Mouse (Mus musculus) adrenal gland, adult 18-20 months (tissue): ENCODE measurements around the gene Cpped1. TPM values are rescaled to one million over a fixed set of nuclear protein-coding genes. Genes with fewer than 3 reads are reported as not detected.

ENCODE experiments used
- DNase-seq, 2 experiments: peaks; one replicate each; pipeline ENCODE4 v3.0.0; 2021 to 2022; ENCODE audit warnings: low spot score in 2 of 2
- total RNA-seq, 2 experiments: library from RNA; stranded (reverse); gene quantifications; 1 replicate in 1 of 2; 2 replicates in 1 of 2; pipeline ENCODE4 v1.2.3; 2021

Cpped1 gene
- total RNA-seq, 2 experiments from 2014 or later, result 40.6 to 45.4 TPM

DNA sequence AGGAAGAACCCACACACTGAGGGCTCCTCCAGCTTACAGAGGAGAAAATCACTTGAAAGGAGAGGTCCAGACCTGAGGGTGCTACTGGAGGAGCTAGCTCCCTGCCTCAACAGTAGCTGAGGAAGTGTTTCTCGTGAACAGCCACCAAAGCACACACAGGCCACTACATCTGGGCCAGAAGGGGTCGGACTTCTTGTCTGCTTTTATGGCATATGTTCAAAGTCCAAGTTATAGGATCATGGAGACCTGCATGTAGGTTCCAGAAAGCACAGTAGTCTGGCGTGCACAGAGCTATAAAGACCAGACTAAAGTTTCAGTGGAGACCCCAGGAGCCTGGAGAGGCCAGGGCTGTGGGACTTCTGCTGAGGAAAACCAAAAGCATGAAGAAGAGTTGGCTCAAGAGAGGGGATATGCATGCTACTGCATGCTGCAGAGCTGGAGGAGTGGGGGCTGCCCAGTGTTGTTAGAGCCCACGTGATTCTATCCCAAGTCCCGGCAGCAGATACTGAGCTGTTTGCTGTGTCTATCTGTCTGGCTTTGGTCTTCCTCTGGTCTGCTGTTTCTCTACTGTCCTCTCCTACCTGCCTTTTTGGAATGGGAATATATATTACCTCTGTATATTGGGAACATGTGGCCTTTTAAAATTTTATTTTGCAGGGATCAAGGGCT is 60.1 kb downstream of the Cpped1 start:
- DNase-seq, result no peak

DNA sequence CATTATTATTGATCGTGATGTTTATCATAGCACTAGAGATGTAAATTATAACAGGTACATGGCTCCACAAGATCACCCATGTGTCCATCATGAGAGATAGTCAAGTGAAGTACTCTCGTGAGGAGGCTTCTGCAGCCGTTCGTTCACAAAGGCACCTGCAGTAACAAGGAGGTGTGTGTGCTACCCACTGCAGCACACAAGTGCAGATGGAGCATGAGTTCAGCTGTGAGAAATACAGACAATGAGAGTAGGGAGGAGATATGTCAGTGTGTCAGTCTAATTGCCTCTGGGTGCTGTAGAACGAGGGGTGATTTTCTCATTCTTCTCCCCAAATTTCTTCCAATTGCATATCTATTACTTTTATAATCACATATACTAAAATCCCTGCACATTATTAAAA is 63.9 kb downstream of the Cpped1 start:
- no peak for DNase-seq

DNA sequence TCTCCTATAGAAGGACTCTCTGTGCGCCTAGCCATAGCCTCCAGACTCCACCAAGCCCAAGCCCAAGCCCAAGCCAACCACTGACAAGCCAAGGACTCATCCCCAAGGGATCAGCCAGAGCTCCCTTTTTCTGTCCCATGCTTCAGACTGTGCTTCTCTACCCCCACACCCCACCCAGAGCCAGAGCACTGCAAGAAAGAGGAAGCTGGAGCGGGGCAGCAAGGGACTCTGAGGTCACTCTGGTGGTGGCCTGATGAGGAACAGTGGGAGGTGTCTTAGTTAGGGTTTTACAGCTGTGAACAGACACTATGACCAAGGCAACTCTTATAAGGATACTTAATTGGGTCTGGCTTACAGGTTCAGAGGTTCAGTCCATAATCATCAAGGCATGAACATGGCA is 65.8 kb downstream of the Cpped1 start:
- DNase-seq, result no peak

DNA sequence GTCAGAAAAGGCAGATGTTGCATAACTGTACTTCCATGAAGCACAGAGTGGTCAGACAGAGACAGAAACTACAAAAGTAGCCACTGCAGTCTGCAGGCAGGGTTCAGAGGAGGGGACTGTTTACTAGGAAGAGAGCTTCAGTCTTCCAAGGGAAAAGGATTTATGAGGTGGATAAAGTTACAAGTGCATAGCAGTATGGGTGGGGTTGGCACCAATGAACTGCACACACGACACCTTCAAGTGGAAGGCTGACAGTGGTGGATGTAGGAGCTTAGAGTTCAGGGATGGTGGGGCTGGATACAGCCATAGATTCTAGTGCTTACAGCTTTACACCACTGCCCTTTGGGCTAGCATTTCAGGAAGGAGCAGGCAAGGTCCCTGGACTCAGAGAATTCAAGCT is 75.8 kb downstream of the Cpped1 start:
- no peak for DNase-seq

DNA sequence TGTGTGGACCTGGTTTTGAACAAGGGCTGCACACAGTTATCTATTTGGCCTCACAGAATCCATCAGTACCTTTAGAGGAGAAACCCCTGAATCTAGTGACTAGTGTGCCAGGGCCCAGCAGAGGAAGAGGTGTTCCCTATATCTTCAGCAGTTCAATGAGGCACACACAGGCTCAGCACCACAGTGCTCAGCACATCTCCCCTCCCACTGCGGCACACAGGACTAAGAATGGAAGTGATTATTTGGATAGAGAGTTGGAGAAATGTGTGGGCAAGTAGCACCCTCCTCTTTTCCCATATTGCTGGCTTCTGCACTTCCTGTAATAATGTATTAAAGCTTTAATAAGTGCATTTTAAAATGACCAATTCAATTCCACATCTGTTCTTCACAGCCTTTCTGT is 80.4 kb downstream of the Cpped1 start:
- DNase-seq, result no peak

DNA sequence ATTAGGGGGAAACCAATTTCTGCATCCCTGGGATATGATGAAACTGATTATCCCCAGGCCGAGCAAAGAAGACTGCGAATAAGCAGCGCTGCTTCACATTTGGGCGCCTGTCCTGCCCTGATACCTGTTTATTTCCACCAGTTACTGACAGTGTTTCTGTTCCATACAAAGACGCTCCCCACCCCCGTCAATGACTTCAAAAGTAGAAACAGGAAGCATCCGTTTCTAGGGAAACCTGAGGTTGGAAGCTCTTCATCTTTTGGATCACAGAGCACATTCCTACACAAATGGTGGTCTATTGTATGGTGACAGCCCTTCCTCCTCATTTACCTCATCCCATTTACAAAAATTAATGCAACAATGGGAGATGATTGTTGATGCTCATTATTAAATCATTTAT is 84.4 kb downstream of the Cpped1 start:
- DNase-seq, result no peak

DNA sequence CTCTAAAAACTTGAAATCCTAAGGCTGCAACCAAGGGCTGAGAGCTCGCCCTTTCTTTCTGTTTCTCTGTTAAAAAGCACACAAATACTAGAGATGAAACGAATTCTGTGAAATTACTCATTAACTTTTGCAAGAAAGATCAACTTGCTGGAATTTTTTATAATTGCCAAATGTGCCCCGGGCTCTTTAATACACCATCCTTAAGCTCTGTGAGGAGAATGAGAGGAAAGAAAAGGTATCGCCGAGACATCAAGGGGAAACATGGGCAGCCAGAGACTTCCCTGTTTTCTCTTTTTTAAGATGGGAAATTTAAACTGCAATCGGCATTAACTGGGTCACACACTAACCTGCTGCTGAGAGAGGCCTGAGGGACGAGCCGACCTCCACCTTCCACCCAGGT is 84.9 kb downstream of the Cpped1 start:
- DNase-seq, result no peak

DNA sequence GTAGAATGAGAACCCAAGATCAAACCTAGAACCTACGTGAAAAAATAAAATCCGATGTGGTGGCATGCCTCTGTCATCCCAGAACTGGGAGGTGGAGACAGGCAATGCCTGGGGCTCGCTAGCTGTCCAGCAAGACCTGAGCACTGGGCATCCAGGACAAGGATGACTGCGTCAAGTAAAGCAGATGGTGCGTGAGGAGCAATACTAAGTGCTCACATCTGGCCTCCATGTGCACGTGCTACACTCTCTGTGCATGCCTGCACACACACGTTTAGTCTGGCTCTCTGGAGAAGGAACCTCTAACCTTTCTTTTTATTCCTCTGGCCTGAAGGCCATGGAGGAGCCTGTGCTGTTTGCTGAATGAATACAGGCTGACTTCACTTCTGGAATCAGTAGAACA is 88.5 kb downstream of the Cpped1 start:
- no peak for DNase-seq

DNA sequence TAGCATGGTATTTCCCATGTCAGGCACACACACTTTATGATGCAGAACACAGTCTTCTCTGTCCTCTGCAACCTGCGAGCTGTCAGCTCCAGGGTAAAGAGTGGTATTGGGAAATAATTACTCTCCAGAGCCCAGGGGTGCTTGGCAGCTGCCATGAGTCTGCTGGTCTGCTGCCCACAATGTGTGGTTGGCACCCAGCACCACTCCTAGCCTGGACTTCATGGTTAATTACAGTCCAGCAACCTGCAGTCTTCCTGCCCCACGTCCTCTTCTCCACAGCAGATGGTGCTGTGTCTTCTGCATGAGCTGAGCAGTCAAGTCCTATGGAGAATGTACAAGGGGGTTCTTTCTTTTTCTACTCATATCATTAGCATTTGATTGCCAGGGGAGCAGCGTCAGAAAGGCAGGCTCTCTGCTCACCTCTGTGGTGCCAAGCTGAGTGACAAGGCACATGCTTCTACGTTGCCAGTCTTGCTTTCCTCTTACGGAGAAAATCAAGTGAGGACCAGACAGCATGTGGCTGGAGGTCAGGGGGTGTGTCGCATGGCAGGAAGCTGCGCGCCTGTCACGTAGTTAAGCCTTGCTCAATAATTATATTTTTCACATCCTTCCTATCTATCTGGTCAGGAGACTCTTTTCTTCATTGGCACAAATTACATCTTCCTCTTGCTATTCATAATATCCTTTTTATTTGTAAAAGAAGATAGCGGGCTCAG is 94.2 kb downstream of the Cpped1 start:
- peak in 1 of 2 experiments; percentile 31 for DNase-seq

DNA sequence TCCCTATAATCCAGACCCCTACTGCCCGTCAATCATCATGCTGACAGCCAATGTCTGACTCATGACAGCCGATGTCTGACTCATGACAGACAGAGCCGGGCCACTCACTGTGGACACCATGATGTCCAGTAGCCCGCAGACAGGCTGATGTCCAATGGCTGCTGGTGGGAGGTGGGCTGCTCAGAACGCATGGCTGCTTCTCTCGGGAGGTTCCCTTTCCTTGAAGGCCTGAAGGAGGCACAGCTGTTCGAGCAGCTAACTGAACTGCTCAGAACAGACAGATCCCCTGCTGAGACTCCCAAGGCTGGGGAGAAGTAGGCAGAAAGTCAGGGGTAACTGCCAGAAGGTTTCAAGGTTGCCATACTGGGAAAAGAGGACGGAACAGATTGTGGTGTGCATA is 97.1 kb downstream of the Cpped1 start:
- no peak for DNase-seq

DNA sequence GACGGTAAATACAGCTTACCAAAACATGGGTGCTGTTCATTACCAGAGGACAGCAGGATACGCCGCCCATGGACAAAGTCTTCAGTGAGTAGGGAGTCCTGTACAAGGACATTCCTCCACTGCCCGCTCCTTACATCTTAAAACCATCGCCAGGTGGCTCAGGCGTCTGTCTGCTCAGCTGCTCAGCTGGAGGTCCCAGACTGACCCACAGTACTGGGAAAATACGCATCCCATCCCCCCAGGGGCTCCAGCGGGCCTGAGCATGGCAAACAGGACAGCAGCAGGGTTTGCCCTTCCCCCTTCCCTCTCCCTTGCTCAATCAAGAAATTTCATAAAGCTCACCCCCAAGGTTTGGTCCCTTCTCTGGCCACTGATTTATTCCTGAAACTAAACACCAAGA is 99.6 kb downstream of the Cpped1 start:
- DNase-seq, result no peak

DNA sequence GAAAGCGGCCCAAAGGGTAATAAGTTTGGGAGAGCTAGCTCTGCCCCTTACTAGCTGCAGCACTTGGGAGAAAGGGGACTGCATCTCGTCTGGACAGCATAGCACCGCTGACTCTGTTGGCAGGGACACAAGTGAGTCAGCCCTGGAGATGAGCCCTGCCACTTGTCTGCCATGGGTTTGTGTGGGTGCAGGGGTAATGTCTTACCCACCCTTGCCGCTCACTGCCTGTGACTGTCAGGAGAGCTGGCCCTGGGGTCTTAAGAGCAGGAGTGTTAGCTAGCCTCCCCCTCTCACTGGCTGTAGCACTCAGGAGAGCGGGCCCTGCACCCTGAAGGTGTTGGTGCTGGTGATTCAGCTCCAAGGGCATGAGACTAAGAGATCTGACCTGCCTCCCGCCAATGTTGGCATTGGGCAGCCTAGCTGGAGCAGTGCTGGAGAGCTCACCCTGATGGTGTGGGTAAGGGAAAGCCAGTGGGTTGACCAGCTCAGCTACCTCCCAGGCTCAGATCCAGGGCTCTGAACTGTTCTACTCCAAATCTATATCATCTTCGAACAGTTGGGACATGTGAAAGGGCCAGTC is 107.2 kb downstream of the Cpped1 start:
- DNase-seq, result peak; percentile 22 to 58

DNA sequence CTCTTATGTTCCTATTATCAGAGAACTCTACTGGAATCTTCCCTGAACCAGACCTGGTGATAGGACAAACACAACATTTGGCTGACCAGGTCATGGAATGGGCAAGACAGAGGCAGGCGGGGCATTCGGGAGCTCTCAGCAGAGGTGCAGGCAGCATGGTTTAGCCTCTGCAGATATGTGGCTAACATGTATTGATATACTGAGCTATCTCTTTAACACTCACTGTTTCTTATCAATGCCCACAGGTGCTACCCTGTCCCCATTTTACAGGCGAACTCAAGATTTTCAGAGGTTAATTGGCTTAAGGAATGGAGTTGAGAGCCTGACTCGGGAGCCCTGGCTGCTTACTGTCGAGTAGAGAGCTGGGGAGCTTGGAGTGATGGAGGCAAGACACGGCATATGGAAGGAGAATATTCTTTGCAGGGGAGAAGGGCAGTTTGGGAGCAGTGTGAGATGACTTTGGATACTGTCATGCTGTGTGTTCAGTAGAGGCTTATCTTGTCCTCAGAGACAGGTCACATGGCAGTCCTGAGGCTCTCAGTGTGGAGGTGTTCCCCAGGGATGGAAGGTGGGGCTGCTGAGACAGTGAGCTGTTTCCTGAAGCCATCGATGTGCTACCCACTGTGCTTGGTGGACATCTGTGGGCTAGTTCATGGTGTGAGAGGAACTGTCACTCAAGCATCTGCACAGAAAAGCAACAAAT is 113.3 kb downstream of the Cpped1 start:
- DNase-seq, result no peak

DNA sequence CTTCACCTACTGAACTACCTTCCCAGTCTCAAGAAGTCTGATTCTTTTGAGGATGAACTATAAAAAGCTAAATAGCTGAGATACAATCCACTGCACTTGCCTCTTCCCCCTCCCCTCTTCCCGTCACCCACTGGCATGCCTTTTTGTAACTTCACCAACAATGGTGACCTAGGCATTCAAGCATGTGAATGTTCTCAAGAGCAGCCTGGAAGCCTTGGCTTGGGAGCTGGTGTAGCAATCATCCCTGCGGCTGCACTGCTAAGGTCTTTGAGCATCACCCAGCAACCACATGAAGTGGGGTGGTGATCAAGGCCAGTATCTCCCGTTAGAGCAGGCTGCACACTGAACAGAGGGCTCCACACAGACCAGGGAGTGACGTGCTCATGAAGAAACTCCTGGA is 114.6 kb downstream of the Cpped1 start:
- no peak for DNase-seq

DNA sequence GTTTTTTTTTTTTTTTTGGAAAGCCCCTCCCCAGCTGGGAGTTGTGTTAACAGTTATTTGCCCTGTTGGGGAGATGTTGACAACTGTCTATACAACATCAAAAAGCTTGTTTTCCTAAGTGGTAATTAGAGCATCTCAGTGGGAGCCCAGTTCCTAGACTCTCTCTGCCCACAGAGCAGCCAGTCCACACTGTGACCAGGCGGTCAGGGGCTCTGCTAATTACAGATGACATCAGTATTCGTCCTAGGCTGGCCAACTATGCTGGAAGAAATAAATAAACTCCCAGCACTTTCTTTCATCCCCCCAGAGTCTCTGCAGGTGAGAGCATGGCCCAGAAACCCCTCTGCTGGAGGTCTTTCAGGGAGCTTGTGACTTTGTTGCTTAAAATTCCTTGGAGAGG is 115.9 kb downstream of the Cpped1 start:
- no peak for DNase-seq

DNA sequence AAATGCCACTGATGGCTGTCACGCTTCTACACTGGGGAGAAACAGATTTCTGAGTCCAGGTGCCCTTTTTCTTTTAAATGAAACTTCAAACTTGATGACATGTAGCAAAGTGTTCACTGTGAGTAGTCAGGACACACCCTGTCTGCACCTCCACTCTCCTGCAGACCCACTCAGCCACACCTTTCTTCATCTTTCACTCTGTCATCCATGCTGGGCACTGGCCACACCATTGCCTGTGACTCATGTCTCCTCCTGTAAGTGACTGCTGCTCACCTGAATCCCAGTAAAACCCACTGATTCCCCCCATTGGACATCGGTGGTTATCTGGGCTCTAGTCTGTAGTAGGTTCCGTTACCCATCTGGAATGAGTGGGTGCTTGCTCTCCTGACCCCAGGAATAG is 118.8 kb downstream of the Cpped1 start:
- DNase-seq, result no peak

DNA sequence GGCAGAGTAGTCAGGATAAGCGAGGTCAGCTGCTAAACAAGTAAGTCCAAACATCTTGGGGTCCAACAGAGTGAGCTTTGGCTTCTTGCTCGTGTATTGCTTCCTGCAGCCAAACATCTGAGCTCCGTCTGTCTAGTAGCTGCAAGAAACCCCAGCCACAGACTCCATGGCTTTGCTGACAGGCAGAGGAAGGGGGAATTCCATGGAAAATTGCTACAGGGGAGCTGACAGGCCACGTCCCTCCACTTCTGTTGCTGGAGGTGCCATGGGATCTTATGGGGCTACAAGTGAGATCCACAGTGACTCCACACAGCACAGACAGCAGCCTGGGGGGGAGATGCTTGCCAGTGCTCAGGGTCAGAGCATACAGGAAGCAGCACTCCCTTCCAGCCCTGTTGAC is 123.4 kb downstream of the Cpped1 start:
- no peak for DNase-seq

DNA sequence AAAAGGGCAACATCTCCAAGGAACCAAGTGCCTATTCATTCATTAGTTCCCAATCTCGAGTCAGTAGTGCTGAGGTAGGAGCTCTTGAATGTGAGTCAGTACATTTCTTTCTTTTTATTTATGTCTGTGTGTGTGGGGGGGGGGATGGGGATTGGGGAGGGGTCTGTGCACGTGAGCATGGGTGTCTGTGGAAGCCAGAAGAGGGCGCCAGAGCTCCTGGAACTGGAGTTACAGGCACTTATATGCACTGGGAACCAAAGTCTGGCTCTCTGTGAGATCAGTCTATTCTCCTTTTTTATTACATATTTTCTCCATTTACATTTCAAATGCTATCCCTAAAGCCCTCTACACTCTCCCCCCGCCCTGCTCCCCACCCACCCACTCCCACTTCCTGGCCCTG is 124.9 kb downstream of the Cpped1 start:
- DNase-seq, result no peak

DNA sequence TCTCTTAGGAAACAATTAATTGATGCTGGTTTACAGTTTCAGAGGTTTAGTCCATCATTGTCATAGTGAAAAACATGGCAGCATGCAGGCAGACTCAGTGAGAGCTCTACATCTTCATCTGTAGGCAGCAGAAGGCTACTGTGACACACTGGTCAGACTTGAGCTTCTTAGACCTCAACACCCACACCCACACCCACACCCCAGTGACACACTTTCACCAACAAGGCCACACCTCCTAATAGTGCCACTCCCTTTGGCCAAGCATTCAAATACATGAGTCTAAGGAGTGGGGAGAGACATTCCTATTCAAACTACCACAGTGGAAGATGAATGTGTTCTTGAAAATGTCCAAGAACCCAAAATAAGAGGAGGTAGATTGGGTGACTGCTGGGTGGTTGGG is 125.9 kb downstream of the Cpped1 start:
- DNase-seq, result no peak

DNA sequence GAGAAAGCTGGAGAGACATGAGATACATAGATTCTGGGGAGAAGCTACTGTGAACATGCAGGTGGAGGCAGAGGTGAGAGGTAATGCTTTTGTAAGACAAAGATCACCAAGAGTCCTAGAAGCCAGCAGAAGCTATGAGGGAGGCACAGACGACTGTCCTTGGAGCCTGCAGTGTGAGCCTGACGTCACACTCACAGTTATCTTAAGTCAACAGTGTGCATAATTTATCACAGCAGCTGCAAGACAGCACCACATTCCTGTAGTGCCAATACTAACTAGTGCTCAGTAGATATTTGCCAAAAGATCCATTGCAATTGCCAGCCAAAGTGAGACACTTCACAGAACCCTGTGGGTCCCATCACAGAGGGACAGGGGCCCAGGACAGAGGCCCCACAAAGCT is 127.2 kb downstream of the Cpped1 start:
- peak in 1 of 2 experiments; percentile 8 for DNase-seq

DNA sequence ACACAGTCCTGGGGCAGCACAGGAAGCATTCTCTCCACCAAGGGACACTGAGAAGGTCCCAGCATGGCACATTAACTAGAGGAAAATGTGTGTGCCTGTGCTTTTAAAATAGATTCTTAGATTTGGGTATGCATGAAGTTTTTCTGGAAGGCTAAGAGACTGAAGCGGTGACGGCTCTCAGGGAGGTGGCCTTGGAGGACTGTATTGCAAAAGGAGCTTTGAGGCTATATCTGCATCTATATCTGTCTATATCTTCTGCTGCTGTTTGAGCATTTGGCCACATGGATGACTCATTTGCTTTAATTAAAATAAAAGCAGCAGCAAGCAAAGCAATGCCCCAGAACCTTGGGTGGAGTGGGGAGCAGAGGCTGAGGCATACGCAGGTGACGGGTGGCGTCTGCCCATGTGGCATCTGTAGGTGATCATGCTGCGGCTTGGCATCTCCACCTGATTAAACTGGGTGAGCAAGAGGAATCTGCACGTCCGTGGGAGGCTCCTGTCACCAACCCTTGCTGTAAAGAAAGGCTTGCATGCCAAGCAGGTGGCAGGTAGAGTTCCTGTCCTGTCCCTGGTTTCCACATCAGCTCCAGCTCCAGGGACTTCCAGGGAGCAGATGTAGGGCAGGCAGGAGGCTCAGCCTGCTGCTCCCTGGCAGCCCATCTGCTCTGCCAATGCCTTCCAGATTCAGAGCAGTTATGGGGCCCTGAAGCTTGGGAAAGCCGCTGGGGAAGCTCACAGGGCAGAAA is 130.4 kb downstream of the Cpped1 start:
- DNase-seq, result no peak
